Mouse (Mus musculus) limb, embryonic 14.5 days (tissue): ENCODE data around the gene Olfr1368. TPM values are rescaled to one million over a fixed set of nuclear protein-coding genes. Genes with fewer than 3 reads are reported as not detected.

Experiments used
- ATAC-seq: fragments of 200-750 bp; cut with Nextera tagmentation; 2 replicates; pipeline ENCODE4 v1.8.0; 2017; ENCODE audit warnings: low read depth, moderate number of reproducible peaks, moderate TSS enrichment; ENCODE audit not compliant: low FRiP score
- DNase-seq: peaks from one replicate; pipeline ENCODE4 v3.0.0-alpha.2; 2015; ENCODE audit warnings: low spot score
- H3K27ac ChIP-seq: fragments of 300-500 bp; sonication (generic); replicated peaks from 2 replicates; pipeline ENCODE4 v1.5.1; 2014; ENCODE audit warnings: low read depth, mild to moderate bottlenecking, low read length, moderate library complexity, mixed read lengths
- H3K27me3 ChIP-seq: fragments of 300-500 bp; sonication (generic); 2 replicates; pipeline ENCODE4 v1.6.1; 2014; ENCODE audit warnings: low read length, mixed read lengths; ENCODE audit not compliant: control insufficient read depth, insufficient read depth
- H3K36me3 ChIP-seq: fragments of 300-500 bp; sonication (generic); 2 replicates; pipeline ENCODE4 v1.6.1; 2014; ENCODE audit warnings: mild to moderate bottlenecking, low read length, moderate library complexity, mixed read lengths; ENCODE audit not compliant: control insufficient read depth, insufficient read depth
- H3K4me1 ChIP-seq: fragments of 300-500 bp; sonication (generic); 2 replicates; pipeline ENCODE4 v1.6.1; 2014; ENCODE audit warnings: antibody characterized with exemption, low read length, mixed read lengths; ENCODE audit not compliant: control insufficient read depth, insufficient read depth
- H3K4me2 ChIP-seq: fragments of 300-500 bp; sonication (generic); replicated peaks from 2 replicates; pipeline ENCODE4 v1.6.1; 2014; ENCODE audit warnings: low read depth, mild to moderate bottlenecking, low read length, moderate library complexity; ENCODE audit not compliant: severe bottlenecking
- H3K4me3 ChIP-seq: fragments of 300-500 bp; sonication (generic); replicated peaks from 2 replicates; pipeline ENCODE4 v1.5.1; 2014; ENCODE audit warnings: low read length
- H3K9ac ChIP-seq: fragments of 300-500 bp; sonication (generic); 2 replicates; pipeline ENCODE4 v1.6.1; 2014; ENCODE audit warnings: mild to moderate bottlenecking, low read depth, low read length, moderate library complexity; ENCODE audit not compliant: severe bottlenecking
- H3K9me3 ChIP-seq: fragments of 300-500 bp; sonication (generic); 2 replicates; pipeline ENCODE4 v1.6.1; 2016; ENCODE audit warnings: low read length; ENCODE audit not compliant: control insufficient read depth
- POLR2A ChIP-seq: fragments of 200-500 bp; IDR thresholded peaks from 2 replicates; pipeline ENCODE4 v1.8.0; 2012; ENCODE audit warnings: inconsistent platforms, mild to moderate bottlenecking, moderate library complexity, borderline replicate concordance; ENCODE audit not compliant: insufficient read depth, insufficient read length; ENCODE audit errors: extremely low read depth
- WGBS: fragments of 180-500 bp; shearing (Covaris S2); extraction: QIAGEN DNeasy Blood & Tissue Kit; methylation state at CpG from one replicate; pipeline ENCODE4 v1.1.7; 2014; 5-methylcytosine and 5-hydroxymethylcytosine counted together
- polyA plus RNA-seq, 2 experiments: library from polyadenylated mRNA; depleted of rRNA in 1 of 2; stranded (reverse) in 1 of 2; unstranded in 1 of 2; fragments of >200 nt; fragmentation: Nextera tagmentation in 1 of 2; extraction: Ambion mirVana in 1 of 2; gene quantifications; 2 replicates each; pipeline versions ENCODE4 v1.2.1 to v1.2.3; 2012 to 2014

Gene Olfr1368
- polyA plus RNA-seq, 2 experiments: not detected

- peak overlapping the region; percentile 99 for H3K4me3 ChIP-seq
- no peaks in the 10 kb centered on the region for H3K9me3 ChIP-seq
- peak overlapping the region; percentile 96 for H3K27ac ChIP-seq
- H3K36me3 ChIP-seq: peaks cover 42% of the 10 kb centered on the region
- TF ChIP-seq POLR2A: no peak
- ATAC-seq (peak; percentile 23), DNase-seq (no peak)
- H3K4me2 ChIP-seq: peak overlapping the region; percentile 60
- H3K4me1 ChIP-seq: peaks cover 16% of the 10 kb centered on the region
- H3K9ac ChIP-seq: peak overlapping the region; percentile 92
- H3K27me3 ChIP-seq: no peaks in the 10 kb centered on the region
- 2% methylated on average over 64 of the region's 71 CpGs for WGBS
Observed at GRCm38 (mm10) chr13:21180551-21181530, 35.2 kb upstream of the Olfr1368 start.

GRCm38 (mm10) chr13:21179724-21180550 lies 34.3 kb upstream of the Olfr1368 start:
- Histone ChIP-seq H3K9ac (peak overlapping the region; percentile 92), H3K27me3 (no peaks in the 10 kb centered on the region), H3K9me3 (no peaks in the 10 kb centered on the region), H3K4me2 (peak overlapping the region; percentile 60), H3K4me3 (peak overlapping the region; percentile 99), H3K36me3 (peaks cover 33% of the 10 kb centered on the region), H3K27ac (peak overlapping the region; percentile 96), H3K4me1 (peaks cover 16% of the 10 kb centered on the region)
- under 1% methylated on average over 66 of the region's 80 CpGs for WGBS
- TF ChIP-seq POLR2A: 0 out of 2 replicates have a peak, but pooled peaks have one; percentile 28
- ATAC-seq (peak; percentile 93), DNase-seq (peak; percentile 94)

- Histone ChIP-seq H3K4me2 (peak within 1 kb of the TSS; percentile 60), H3K9me3 (no peaks in the 10 kb centered on the region), H3K4me1 (peaks cover 16% of the 10 kb centered on the region), H3K36me3 (peaks cover 27% of the 10 kb centered on the region), H3K27ac (peak within 1 kb of the TSS; percentile 96), H3K9ac (peak within 1 kb of the TSS; percentile 92), H3K27me3 (no peaks in the 10 kb centered on the region), H3K4me3 (peak within 1 kb of the TSS; percentile 99)
- DNase-seq (peak; percentile 35), ATAC-seq (peak; percentile 56)
- WGBS: 1% methylated on average over 15 of the region's 15 CpGs
- no peak for TF ChIP-seq POLR2A
Observed at GRCm38 (mm10) chr13:21179367-21179723, 33.7 kb upstream of the Olfr1368 start, which contains the start of gene Trim27. Gene Trim27, plus strand, starts transcription at chr13:21179445.

DNA sequence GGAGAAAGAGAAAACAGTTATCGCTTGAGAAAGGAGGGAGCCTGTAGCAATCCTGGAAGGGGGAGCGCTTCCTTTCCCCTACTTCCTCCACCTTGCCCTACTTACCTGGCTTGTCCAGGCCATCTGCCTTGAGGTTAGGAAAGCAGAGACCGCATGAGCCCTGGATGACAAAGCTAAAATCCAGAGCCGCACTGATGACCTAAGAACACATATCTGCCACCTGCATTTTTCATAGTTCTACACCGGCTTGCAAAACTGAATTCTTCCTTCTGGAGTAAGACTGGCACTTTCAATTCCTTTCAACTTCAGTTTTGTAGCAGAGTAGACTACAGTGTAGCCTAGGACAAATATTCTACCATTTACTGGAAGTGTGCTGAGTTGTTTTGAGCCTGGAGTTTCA lies 32.7 kb upstream of the Olfr1368 start:
- Histone ChIP-seq H3K4me1 (peaks cover 16% of the 10 kb centered on the region), H3K4me3 (no peak overlapping the region), H3K36me3 (peaks cover 18% of the 10 kb centered on the region), H3K27ac (no peak overlapping the region), H3K27me3 (no peaks in the 10 kb centered on the region), H3K9me3 (no peaks in the 10 kb centered on the region), H3K4me2 (no peak overlapping the region), H3K9ac (no peak overlapping the region)
- ATAC-seq: no peak
- 83% methylated on average over 5 of the region's 5 CpGs for WGBS
- no peak for TF ChIP-seq POLR2A
- no peak for DNase-seq

DNA sequence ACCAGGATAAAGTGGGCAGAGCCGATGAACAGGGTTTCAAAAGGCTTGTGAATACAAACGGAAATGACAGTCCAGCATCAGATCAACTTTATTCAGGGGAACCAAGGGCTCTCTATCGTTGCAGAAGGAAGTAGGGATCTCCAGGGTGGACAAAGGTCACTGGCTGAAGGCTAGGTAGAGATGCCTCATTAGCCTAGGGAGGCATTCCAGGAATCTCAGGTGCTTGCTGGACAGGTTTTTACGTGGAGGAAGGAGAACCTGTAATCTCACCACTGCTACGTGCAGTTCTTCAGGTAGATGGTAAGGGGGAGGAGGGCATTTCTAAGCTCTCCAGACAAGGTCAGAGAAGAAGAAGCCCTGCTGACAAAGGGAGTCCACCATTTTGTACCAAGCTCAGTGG lies 32.0 kb upstream of the Olfr1368 start:
- no peak overlapping the region for H3K9ac ChIP-seq
- H3K27ac ChIP-seq: no peak overlapping the region
- H3K4me1 ChIP-seq: peaks cover 13% of the 10 kb centered on the region
- no peak overlapping the region for H3K4me3 ChIP-seq
- peaks cover 11% of the 10 kb centered on the region for H3K36me3 ChIP-seq
- no peak overlapping the region for H3K4me2 ChIP-seq
- H3K9me3 ChIP-seq: no peaks in the 10 kb centered on the region
- no peak for ATAC-seq
- WGBS: 54% methylated on average over 5 of the region's 5 CpGs
- H3K27me3 ChIP-seq: no peaks in the 10 kb centered on the region
- no peak for TF ChIP-seq POLR2A
- no peak for DNase-seq
